Mouse (Mus musculus) liver, postnatal 0 days (tissue): ENCODE results near the gene Nxpe3.

Experiments used
- CTCF ChIP-seq: sonication (generic); IDR thresholded peaks from 2 replicates; pipeline ENCODE4 v1.5.1; 2016; ENCODE audit warnings: antibody characterized with exemption, low read depth
- EP300 ChIP-seq: IDR thresholded peaks from 2 replicates; pipeline ENCODE4 v1.6.1; 2016; ENCODE audit warnings: antibody characterized with exemption, low read depth, mild to moderate bottlenecking

DNA sequence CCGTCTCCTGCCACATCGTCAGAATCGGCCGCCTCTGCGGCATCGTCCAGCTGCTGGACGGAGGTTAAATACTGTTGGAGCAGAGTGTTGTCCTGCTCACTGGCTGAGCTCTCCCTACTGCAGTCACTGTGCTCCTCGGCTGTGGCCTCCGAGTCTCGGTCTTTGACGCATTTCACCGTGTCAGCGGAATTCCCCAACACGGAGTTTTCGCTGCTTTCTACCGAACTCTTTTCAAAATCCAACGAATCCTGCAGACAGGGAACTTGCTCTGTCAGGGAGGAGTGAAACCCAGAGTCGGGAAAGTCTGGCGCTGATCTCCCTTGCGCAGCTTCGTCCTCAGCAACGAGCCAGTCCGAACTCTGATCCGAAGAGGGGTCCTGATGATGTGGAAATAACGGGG is 10.3 kb upstream of the Nxpe3 start:
- no peak for TF ChIP-seq EP300
- no peak for TF ChIP-seq CTCF
